Mouse (Mus musculus): ENCODE data around the gene Fgf2.

Fgf2 gene

GRCm38 (mm10) chr3:37348221-37349165 lies at the start of gene Fgf2:
Gene Fgf2 (plus strand): TSS chr3:37348346.
- peak; percentile 74 for DNase-seq (ENCODE audit: low read depth)

- DNase-seq (ENCODE audit: low read depth): no peak
Observed at GRCm38 (mm10) chr3:37299470-37299869, 48.7 kb upstream of the Fgf2 start.

- no peak for DNase-seq (ENCODE audit: low read depth)
Observed at GRCm38 (mm10) chr3:37302685-37303084, 45.5 kb upstream of the Fgf2 start.

GRCm38 (mm10) chr3:37303392-37304139 lies 44.6 kb upstream of the Fgf2 start:
- DNase-seq (ENCODE audit: low read depth): no peak

- DNase-seq (ENCODE audit: low read depth): no peak
Observed at GRCm38 (mm10) chr3:37311897-37312369, 36.2 kb upstream of the Fgf2 start.

GRCm38 (mm10) chr3:37312370-37312941 lies 35.7 kb upstream of the Fgf2 start, which contains the start of the genes Bbs12 and Cetn4:
Gene Bbs12 (plus strand): TSS chr3:37312554.
Gene Cetn4 (minus strand): TSS chr3:37312708.
- DNase-seq (ENCODE audit: low read depth): peak; percentile 80

- DNase-seq (ENCODE audit: low read depth): no peak
Observed at GRCm38 (mm10) chr3:37313371-37313770, 34.8 kb upstream of the Fgf2 start.

- DNase-seq (ENCODE audit: low read depth): no peak
Observed at GRCm38 (mm10) chr3:37316233-37316632, 31.9 kb upstream of the Fgf2 start.

GRCm38 (mm10) chr3:37324310-37324709 lies 23.8 kb upstream of the Fgf2 start:
- DNase-seq (ENCODE audit: low read depth): no peak

- DNase-seq (ENCODE audit: low read depth): no peak
Observed at GRCm38 (mm10) chr3:37325317-37326112, 22.6 kb upstream of the Fgf2 start.

GRCm38 (mm10) chr3:37326627-37327026 lies 21.5 kb upstream of the Fgf2 start:
- DNase-seq (ENCODE audit: low read depth): no peak

- DNase-seq (ENCODE audit: low read depth): no peak
Observed at GRCm38 (mm10) chr3:37328489-37328888, 19.7 kb upstream of the Fgf2 start.

- DNase-seq (ENCODE audit: low read depth): no peak
Observed at GRCm38 (mm10) chr3:37329963-37330362, 18.2 kb upstream of the Fgf2 start.

GRCm38 (mm10) chr3:37331999-37332449 lies 16.1 kb upstream of the Fgf2 start:
- no peak for DNase-seq (ENCODE audit: low read depth)

GRCm38 (mm10) chr3:37334053-37334452 lies 14.1 kb upstream of the Fgf2 start:
- DNase-seq (ENCODE audit: low read depth): no peak

- DNase-seq (ENCODE audit: low read depth): no peak
Observed at GRCm38 (mm10) chr3:37341110-37341509, 7.0 kb upstream of the Fgf2 start.

GRCm38 (mm10) chr3:37342811-37343210 lies 5.3 kb upstream of the Fgf2 start:
- no peak for DNase-seq (ENCODE audit: low read depth)

- no peak for DNase-seq (ENCODE audit: low read depth)
Observed at GRCm38 (mm10) chr3:37347671-37348070, 475 bp upstream of the Fgf2 start.

GRCm38 (mm10) chr3:37349166-37349548 lies 1.0 kb downstream of the Fgf2 start:
- DNase-seq (ENCODE audit: low read depth): no peak

- DNase-seq (ENCODE audit: low read depth): no peak
Observed at GRCm38 (mm10) chr3:37350386-37350785, 2.2 kb downstream of the Fgf2 start.

GRCm38 (mm10) chr3:37353951-37354481 lies 5.9 kb downstream of the Fgf2 start:
- DNase-seq (ENCODE audit: low read depth): peak; percentile 83
